Mouse (Mus musculus) spleen, adult 2 months (tissue): ENCODE results near the gene Kctd18.

Source experiments
- CTCF ChIP-seq: fragments of 200-500 bp; IDR thresholded peaks from 2 replicates; pipeline ENCODE4 v1.5.1; 2011; ENCODE audit warnings: mild to moderate bottlenecking, inconsistent platforms; ENCODE audit not compliant: insufficient read depth, insufficient read length, insufficient replicate concordance; ENCODE audit errors: extremely low read depth
- POLR2A ChIP-seq: fragments of 200-500 bp; IDR thresholded peaks from 2 replicates; pipeline ENCODE4 v1.6.1; 2011; ENCODE audit warnings: low read depth, low read length, inconsistent platforms

- no peak for TF ChIP-seq POLR2A
- no peak for TF ChIP-seq CTCF
Observed at GRCm38 (mm10) chr1:58062131-58062530, 43.4 kb upstream of the Kctd18 start.
